ENCODE assay signal across 26 mouse cellular contexts in genomic region chr6:119010875-119011274, GRCm38 (mm10).
DNase-seq lines count a peak whose midpoint lies in the region; ATAC-seq and TF ChIP-seq lines count a peak whose summit lies in the region.
"Had no signal": no experiment of that assay in that cellular context is flagged by ENCODE, and none has a peak within 500 bp of the region (broad histone marks: within the 10 kb centered on the region; RNA-seq: fewer than 3 reads in every experiment).

No protein-coding gene starts in this region.

- H3K4me3 ChIP-seq in embryonic facial prominence, embryonic 11.5 days (ENCODE audit: low read depth, low read length) = no peak overlapping the region
- no peak overlapping the region for H3K4me3 ChIP-seq in embryonic facial prominence, embryonic 10.5 days
- no peak overlapping the region for H3K4me3 ChIP-seq in liver, embryonic 11.5 days (ENCODE audit: low read depth, low read length)
- peak overlapping the region; percentile 73 for H3K4me3 ChIP-seq in liver, embryonic 13.5 days (replicated peaks)
- no peak overlapping the region for H3K4me3 ChIP-seq in midbrain, postnatal 0 days (ENCODE audit: low read depth, low read length)
- H3K4me3 ChIP-seq: forebrain, embryonic 12.5 days; heart, embryonic 12.5 days; hindbrain, embryonic 15.5 days; megakaryocyte, embryonic 14.5 days; midbrain, embryonic 12.5 days; neural tube, embryonic 13.5 days had no signal

- H3K27me3 ChIP-seq in embryonic facial prominence, embryonic 11.5 days (ENCODE audit: control insufficient read depth, insufficient read depth, low read length) = no peaks in the 10 kb centered on the region
- no peaks in the 10 kb centered on the region for H3K27me3 ChIP-seq in embryonic facial prominence, embryonic 10.5 days (replicated peaks; ENCODE audit: low read depth, poor library complexity, severe bottlenecking)
- no peaks in the 10 kb centered on the region for H3K27me3 ChIP-seq in liver, embryonic 11.5 days (replicated peaks; ENCODE audit: control insufficient read depth, insufficient read depth, low read length)
- H3K27me3 ChIP-seq in liver, embryonic 13.5 days = 0 out of 2 replicates have a peak, but pooled peaks cover 2% of the 10 kb centered on the region
- no peaks in the 10 kb centered on the region for H3K27me3 ChIP-seq in midbrain, postnatal 0 days (ENCODE audit: insufficient read depth, low read length)
- H3K27me3 ChIP-seq: forebrain, embryonic 12.5 days; heart, embryonic 12.5 days; hindbrain, embryonic 15.5 days; midbrain, embryonic 12.5 days; neural tube, embryonic 13.5 days had no signal

- no peak overlapping the region for H3K9ac ChIP-seq in embryonic facial prominence, embryonic 11.5 days (replicated peaks; ENCODE audit: low read length)
- no peak overlapping the region for H3K9ac ChIP-seq in liver, embryonic 11.5 days (ENCODE audit: low read depth, low read length)
- H3K9ac ChIP-seq in liver, embryonic 13.5 days = peak overlapping the region; percentile 68; the same call in 1 of the 2 replicates
- no peak overlapping the region for H3K9ac ChIP-seq in midbrain, postnatal 0 days (replicated peaks; ENCODE audit: low read length, poor library complexity, severe bottlenecking)
- H3K9ac ChIP-seq: forebrain, embryonic 12.5 days; forebrain, postnatal 0 days; heart, embryonic 12.5 days; hindbrain, embryonic 15.5 days; midbrain, embryonic 12.5 days; neural tube, embryonic 13.5 days had no signal

- TF ChIP-seq CTCF in midbrain, postnatal 0 days (IDR thresholded peaks at IDR 0.05) = no peak

- H3K4me2 ChIP-seq in embryonic facial prominence, embryonic 11.5 days (ENCODE audit: low read depth, low read length) = no peak overlapping the region
- H3K4me2 ChIP-seq in liver, embryonic 11.5 days = peak overlapping the region; percentile 53; the same call in 1 of the 2 replicates
- H3K4me2 ChIP-seq in liver, embryonic 13.5 days = peak overlapping the region; percentile 66
- no peak overlapping the region for H3K4me2 ChIP-seq in midbrain, postnatal 0 days (ENCODE audit: low read depth, low read length, poor library complexity, severe bottlenecking)
- H3K4me2 ChIP-seq: forebrain, embryonic 12.5 days; heart, embryonic 12.5 days; hindbrain, embryonic 15.5 days; midbrain, embryonic 12.5 days; neural tube, embryonic 13.5 days had no signal

- H3K36me3 ChIP-seq in embryonic facial prominence, embryonic 11.5 days (replicated peaks; ENCODE audit: control insufficient read depth, insufficient read depth, low read depth, low read length) = no peaks in the 10 kb centered on the region
- no peaks in the 10 kb centered on the region for H3K36me3 ChIP-seq in embryonic facial prominence, embryonic 10.5 days (replicated peaks)
- no peaks in the 10 kb centered on the region for H3K36me3 ChIP-seq in liver, embryonic 11.5 days (ENCODE audit: control insufficient read depth, insufficient read depth, low read length)
- H3K36me3 ChIP-seq in liver, embryonic 13.5 days = 0 out of 2 replicates have a peak, but pooled peaks cover 6% of the 10 kb centered on the region
- H3K36me3 ChIP-seq in midbrain, postnatal 0 days (ENCODE audit: insufficient read depth, low read length) = no peaks in the 10 kb centered on the region
- H3K36me3 ChIP-seq: forebrain, embryonic 12.5 days; heart, embryonic 12.5 days; hindbrain, embryonic 15.5 days; midbrain, embryonic 12.5 days; neural tube, embryonic 13.5 days had no signal

- DNase-seq in embryonic facial prominence, embryonic 11.5 days (ENCODE audit: low spot score) = peak; percentile 36
- no peak for DNase-seq in embryonic facial prominence, embryonic 10.5 days (ENCODE audit: low spot score)
- no peak for DNase-seq in liver, embryonic 11.5 days (ENCODE audit: low spot score)
- no peak for DNase-seq in liver
- DNase-seq in liver, embryonic 13.5 days = no peak
- DNase-seq in frontal cortex, adult 2 months (ENCODE audit: extremely low spot score in 1 of 2, low spot score in 1 of 2) = no peak
- no peak for DNase-seq in spleen, postnatal 10 days (ENCODE audit: low spot score in 2 of 2)
- DNase-seq in midbrain, postnatal 0 days (ENCODE audit: low spot score) = no peak
- DNase-seq: adrenal gland, adult 2 months; adrenal gland, postnatal 36 days; cerebellum, adult 18-20 months; cerebellum, postnatal 10 days; forebrain, postnatal 0 days; gastrocnemius, postnatal 25 days; heart, adult 18-20 months; kidney, adult 18-20 months; lung, postnatal 4 days; thymus, postnatal 4 days had no signal

- no peak for ATAC-seq in embryonic facial prominence, embryonic 11.5 days (replicated peaks; ENCODE audit: insufficient number of reproducible peaks, low FRiP score, low TSS enrichment, low read depth)
- no peak for ATAC-seq in liver, embryonic 11.5 days (replicated peaks; ENCODE audit: low FRiP score)
- ATAC-seq in liver, embryonic 13.5 days (ENCODE audit: low read depth) = no peak
- no peak for ATAC-seq in midbrain, postnatal 0 days (ENCODE audit: low FRiP score)
- ATAC-seq: activated CD4-positive, CD25-positive, alpha-beta regulatory T cell, adult 4 months; forebrain, postnatal 0 days; inflammation-experienced regulatory T-cells, adult 6 months had no signal

- WGBS in embryonic facial prominence, embryonic 11.5 days = 48% methylated on average over 3 of the region's 3 CpGs
- 60% methylated on average over 3 of the region's 3 CpGs for WGBS in embryonic facial prominence, embryonic 10.5 days
- 80% methylated on average over 3 of the region's 3 CpGs for WGBS in liver, embryonic 11.5 days
- 87% methylated on average over 3 of the region's 3 CpGs for WGBS in liver, embryonic 13.5 days (ENCODE audit: insufficient replicate concordance)
- 82% methylated on average over 3 of the region's 3 CpGs for WGBS in midbrain, postnatal 0 days

- no peak overlapping the region for H3K27ac ChIP-seq in embryonic facial prominence, embryonic 11.5 days (replicated peaks; ENCODE audit: low read depth, low read length)
- no peak overlapping the region for H3K27ac ChIP-seq in embryonic facial prominence, embryonic 10.5 days (replicated peaks)
- H3K27ac ChIP-seq in liver, embryonic 11.5 days (ENCODE audit: low read depth, low read length) = no peak overlapping the region
- peak overlapping the region; percentile 34; the same call in 1 of the 2 replicates for H3K27ac ChIP-seq in liver, embryonic 13.5 days
- no peak overlapping the region for H3K27ac ChIP-seq in midbrain, postnatal 0 days (ENCODE audit: low read depth, low read length)
- H3K27ac ChIP-seq: forebrain, embryonic 12.5 days; hindbrain, embryonic 15.5 days; midbrain, embryonic 12.5 days; neural tube, embryonic 13.5 days had no signal

- no peaks in the 10 kb centered on the region for H3K9me3 ChIP-seq in embryonic facial prominence, embryonic 11.5 days (replicated peaks; ENCODE audit: control insufficient read depth, low read length)
- no peaks in the 10 kb centered on the region for H3K9me3 ChIP-seq in embryonic facial prominence, embryonic 10.5 days
- H3K9me3 ChIP-seq in liver, embryonic 11.5 days (ENCODE audit: control insufficient read depth, low read length) = no peaks in the 10 kb centered on the region
- no peaks in the 10 kb centered on the region for H3K9me3 ChIP-seq in liver, embryonic 13.5 days (replicated peaks)
- no peaks in the 10 kb centered on the region for H3K9me3 ChIP-seq in midbrain, postnatal 0 days (ENCODE audit: low read length)
- H3K9me3 ChIP-seq: forebrain, embryonic 12.5 days; heart, embryonic 12.5 days; hindbrain, embryonic 15.5 days; megakaryocyte, embryonic 14.5 days; midbrain, embryonic 12.5 days; neural tube, embryonic 13.5 days had no signal

- H3K4me1 ChIP-seq in embryonic facial prominence, embryonic 11.5 days (ENCODE audit: control insufficient read depth, insufficient read depth, low read length) = no peaks in the 10 kb centered on the region
- peaks cover 15% of the 10 kb centered on the region for H3K4me1 ChIP-seq in embryonic facial prominence, embryonic 10.5 days
- H3K4me1 ChIP-seq in liver, embryonic 11.5 days (replicated peaks; ENCODE audit: control insufficient read depth, insufficient read depth, low read length) = peaks cover 3% of the 10 kb centered on the region
- peaks cover 60% of the 10 kb centered on the region for H3K4me1 ChIP-seq in liver, embryonic 13.5 days (replicated peaks)
- H3K4me1 ChIP-seq in midbrain, postnatal 0 days (ENCODE audit: insufficient read depth, low read length) = no peaks in the 10 kb centered on the region
- H3K4me1 ChIP-seq: forebrain, embryonic 12.5 days had no signal

Comparison
In these comparisons a context has a peak if more than half of its experiments do, and no peak if none do; other contexts are left out.
1. H3K4me2 ChIP-seq: peak in liver, embryonic 11.5 days (single experiment) and liver, embryonic 13.5 days (single experiment); none in embryonic facial prominence, embryonic 11.5 days (single experiment) and midbrain, postnatal 0 days (single experiment).